In the genomic region with DNA sequence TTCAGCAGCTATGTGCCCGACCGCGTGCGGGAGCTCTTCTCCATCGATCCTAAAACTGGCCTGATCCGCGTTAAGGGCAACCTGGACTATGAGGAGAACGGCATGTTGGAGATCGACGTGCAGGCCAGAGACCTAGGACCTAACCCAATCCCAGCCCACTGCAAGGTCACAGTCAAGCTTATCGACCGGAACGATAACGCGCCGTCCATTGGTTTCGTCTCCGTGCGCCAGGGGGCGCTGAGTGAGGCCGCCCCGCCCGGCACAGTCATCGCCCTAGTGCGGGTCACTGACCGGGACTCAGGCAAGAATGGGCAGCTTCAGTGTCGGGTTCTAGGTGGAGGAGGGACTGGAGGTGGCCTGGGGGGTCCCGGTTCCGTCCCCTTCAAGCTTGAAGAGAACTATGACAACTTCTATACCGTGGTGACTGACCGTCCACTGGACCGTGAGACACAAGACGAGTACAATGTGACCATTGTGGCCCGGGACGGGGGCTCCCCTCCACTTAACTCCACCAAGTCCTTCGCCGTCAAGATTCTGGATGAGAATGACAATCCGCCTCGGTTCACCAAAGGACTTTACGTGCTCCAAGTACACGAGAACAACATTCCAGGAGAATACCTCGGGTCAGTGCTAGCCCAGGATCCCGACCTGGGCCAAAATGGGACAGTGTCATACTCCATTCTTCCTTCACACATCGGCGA, we compare ENCODE assay signal across 9 mouse cellular contexts. TPM values are rescaled to one million over a fixed set of nuclear protein-coding genes. Genes with fewer than 3 reads are reported as not detected.
DNase-seq lines count a peak whose midpoint lies in the region; ATAC-seq and TF ChIP-seq lines count a peak whose summit lies in the region.
"Had no signal": no experiment of that assay in that cellular context is flagged by ENCODE, and none has a peak within 500 bp of the region (broad histone marks: within the 10 kb centered on the region; RNA-seq: fewer than 3 reads in every experiment).

No protein-coding gene starts in this region.

- peaks cover 13% of the 10 kb centered on the region; the same call in 1 of the 2 replicates for H3K27me3 ChIP-seq in thymus, adult 2 months (ENCODE audit: control insufficient read depth, insufficient read depth, low read length)
- peaks cover 21% of the 10 kb centered on the region for H3K27me3 ChIP-seq in forebrain, embryonic 12.5 days
- H3K27me3 ChIP-seq in heart, embryonic 16.5 days (ENCODE audit: control insufficient read depth, insufficient read depth, low read length): peaks cover 24% of the 10 kb centered on the region
- H3K27me3 ChIP-seq in kidney, postnatal 0 days (ENCODE audit: insufficient read depth, low read length): peaks cover 33% of the 10 kb centered on the region
- peaks cover 66% of the 10 kb centered on the region for H3K27me3 ChIP-seq in liver, embryonic 12.5 days (replicated peaks)

- H3K9me3 ChIP-seq in forebrain, embryonic 12.5 days: no peaks in the 10 kb centered on the region
- H3K9me3 ChIP-seq in heart, embryonic 16.5 days (replicated peaks; ENCODE audit: control insufficient read depth, low read length): 0 out of 2 replicates have a peak, but pooled peaks cover 2% of the 10 kb centered on the region
- H3K9me3 ChIP-seq in kidney, postnatal 0 days (replicated peaks; ENCODE audit: low read length): no peaks in the 10 kb centered on the region
- no peaks in the 10 kb centered on the region for H3K9me3 ChIP-seq in liver, embryonic 12.5 days (replicated peaks)
- H3K9me3 ChIP-seq: liver, embryonic 15.5 days had no signal

- H3K36me3 ChIP-seq in thymus, adult 2 months (ENCODE audit: control insufficient read depth, insufficient read depth, low read length): no peaks in the 10 kb centered on the region
- H3K36me3 ChIP-seq in forebrain, embryonic 12.5 days (replicated peaks): no peaks in the 10 kb centered on the region
- H3K36me3 ChIP-seq in heart, embryonic 16.5 days (ENCODE audit: control insufficient read depth, insufficient read depth): no peaks in the 10 kb centered on the region
- no peaks in the 10 kb centered on the region for H3K36me3 ChIP-seq in kidney, postnatal 0 days (ENCODE audit: insufficient read depth, low read length)
- H3K36me3 ChIP-seq in liver, embryonic 12.5 days: no peaks in the 10 kb centered on the region
- H3K36me3 ChIP-seq: liver, embryonic 15.5 days had no signal

- no peak for TF ChIP-seq POLR2A in thymus, adult 2 months (IDR thresholded peaks at IDR 0.05; ENCODE audit: control insufficient read depth, extremely low read depth, insufficient read depth, low read length, poor library complexity)

- DNase-seq in thymus, adult 2 months: no peak
- DNase-seq in thymus, adult 18-20 months: no peak
- peak; percentile 52 for DNase-seq in kidney, postnatal 0 days (ENCODE audit: low spot score)
- DNase-seq in thymus, postnatal 0 days (ENCODE audit: low spot score): no peak

- no peak overlapping the region for H3K27ac ChIP-seq in thymus, adult 2 months (ENCODE audit: control insufficient read depth, insufficient read depth, low read length)
- no peak overlapping the region for H3K27ac ChIP-seq in forebrain, embryonic 12.5 days
- H3K27ac ChIP-seq in heart, embryonic 16.5 days (ENCODE audit: low read length): no peak overlapping the region
- H3K27ac ChIP-seq in kidney, postnatal 0 days: no peak overlapping the region
- no peak overlapping the region for H3K27ac ChIP-seq in liver, embryonic 12.5 days
- H3K27ac ChIP-seq: liver, embryonic 15.5 days had no signal

- TF ChIP-seq CTCF in thymus, adult 2 months (IDR thresholded peaks at IDR 0.05; ENCODE audit: borderline replicate concordance, control insufficient read depth, extremely low read depth, insufficient read depth, low read length, poor library complexity): 0 out of 2 replicates have a peak, but pooled peaks have one; percentile 35
- peak; percentile 69 for TF ChIP-seq CTCF in kidney, postnatal 0 days (IDR thresholded peaks at IDR 0.05; ENCODE audit: low read depth)

- peaks cover 9% of the 10 kb centered on the region for H3K4me1 ChIP-seq in thymus, adult 2 months (replicated peaks; ENCODE audit: control insufficient read depth, insufficient read depth, low read length)
- peaks cover 15% of the 10 kb centered on the region for H3K4me1 ChIP-seq in forebrain, embryonic 12.5 days
- peaks cover 14% of the 10 kb centered on the region for H3K4me1 ChIP-seq in heart, embryonic 16.5 days (ENCODE audit: control insufficient read depth, insufficient read depth, low read length)
- peaks cover 5% of the 10 kb centered on the region for H3K4me1 ChIP-seq in kidney, postnatal 0 days (replicated peaks; ENCODE audit: insufficient read depth, low read length)
- no peaks in the 10 kb centered on the region; the same call in 1 of the 2 replicates for H3K4me1 ChIP-seq in liver, embryonic 12.5 days

- no peak for ATAC-seq in forebrain, embryonic 12.5 days (ENCODE audit: low FRiP score)
- ATAC-seq in heart, embryonic 16.5 days (replicated peaks; ENCODE audit: extremely low read depth, insufficient read depth, low FRiP score): no peak
- 0 out of 2 replicates have a peak, but pooled peaks have one; percentile 26 for ATAC-seq in kidney, postnatal 0 days (replicated peaks; ENCODE audit: low FRiP score, low read depth)
- no peak for ATAC-seq in liver, embryonic 12.5 days
- ATAC-seq in monocyte, adult 5-6 weeks (replicated peaks; ENCODE audit: insufficient number of reproducible peaks, low FRiP score, low TSS enrichment, poor library complexity, severe bottlenecking): peak; percentile 30; the same call in 1 of the 2 replicates

- 14% methylated on average over 45 of the region's 45 CpGs for WGBS in thymus, adult 2 months
- WGBS in forebrain, embryonic 12.5 days: 5% methylated on average over 45 of the region's 45 CpGs
- 9% methylated on average over 45 of the region's 45 CpGs for WGBS in heart, embryonic 16.5 days
- 7% methylated on average over 45 of the region's 45 CpGs for WGBS in kidney, postnatal 0 days
- 8% methylated on average over 45 of the region's 45 CpGs for WGBS in liver, embryonic 12.5 days (ENCODE audit: insufficient replicate concordance)

- H3K4me3 ChIP-seq in thymus, adult 2 months (ENCODE audit: control insufficient read depth, insufficient read depth, low read length): peak overlapping the region; percentile 7; the same call in 1 of the 2 replicates
- H3K4me3 ChIP-seq in forebrain, embryonic 12.5 days (replicated peaks): peak overlapping the region; percentile 55
- peak overlapping the region; percentile 68 for H3K4me3 ChIP-seq in heart, embryonic 16.5 days (ENCODE audit: low read length)
- H3K4me3 ChIP-seq in kidney, postnatal 0 days (replicated peaks; ENCODE audit: low read depth, low read length): peak overlapping the region; percentile 52
- peak overlapping the region; percentile 29 for H3K4me3 ChIP-seq in liver, embryonic 12.5 days

- H3K9ac ChIP-seq in forebrain, embryonic 12.5 days: peak overlapping the region; percentile 62; the same call in 1 of the 2 replicates
- H3K9ac ChIP-seq in heart, embryonic 16.5 days (ENCODE audit: low read length): peak overlapping the region; percentile 62; the same call in 1 of the 2 replicates
- H3K9ac ChIP-seq in kidney, postnatal 0 days (ENCODE audit: low read depth, low read length): 0 out of 2 replicates have a peak overlapping the region, but pooled peaks have one; percentile 8
- no peak overlapping the region for H3K9ac ChIP-seq in liver, embryonic 12.5 days
- H3K9ac ChIP-seq: liver, embryonic 15.5 days had no signal

- H3K4me2 ChIP-seq in forebrain, embryonic 12.5 days: peak overlapping the region; percentile 92
- H3K4me2 ChIP-seq in heart, embryonic 16.5 days (ENCODE audit: low read depth, low read length): peak overlapping the region; percentile 97
- H3K4me2 ChIP-seq in kidney, postnatal 0 days (ENCODE audit: low read length): peak overlapping the region; percentile 80
- H3K4me2 ChIP-seq in liver, embryonic 12.5 days: peak overlapping the region; percentile 70

RNA-seq across cellular contexts. Expression of gene Pcdh17, which starts 3.7 kb away (rescaled TPM):
- 0.63 and 0.70 TPM in 2 replicates for polyA plus RNA-seq in thymus, adult 2 months (2012; rRNA removed)
- 8.3 and 8.9 TPM in 2 replicates for polyA plus RNA-seq in forebrain, embryonic 12.5 days (2016; fragmentation: Nextera tagmentation; extraction: Ambion mirVana)
- polyA plus RNA-seq in heart, embryonic 16.5 days (2015; fragmentation: Nextera tagmentation; extraction: Ambion mirVana): 3.3 and 4.4 TPM in 2 replicates
- 6.7 and 6.8 TPM in 2 replicates for polyA plus RNA-seq in kidney, postnatal 0 days (2015; fragmentation: Nextera tagmentation; extraction: Ambion mirVana)
- polyA plus RNA-seq in liver, embryonic 12.5 days (2016; fragmentation: Nextera tagmentation; extraction: Ambion mirVana): 1.4 TPM in 2 replicates
- total RNA-seq in monocyte, adult 5-6 weeks (2017): under 0.01 TPM in 1 of 3 replicates, not detected in the others
- 0.75 and 0.83 TPM in 2 replicates for polyA plus RNA-seq in thymus, postnatal 0 days (2015; fragmentation: Nextera tagmentation; extraction: Ambion mirVana)

Comparison
In these comparisons a context has a peak if more than half of its experiments do, and no peak if none do; other contexts are left out.
1. H3K4me3 ChIP-seq: peak in every context shown above with its lines; median percentile 68 in heart, embryonic 16.5 days; 55 in forebrain, embryonic 12.5 days; 52 in kidney, postnatal 0 days; 29 in liver, embryonic 12.5 days; 7 in thymus, adult 2 months.
2. ATAC-seq: peak in kidney, postnatal 0 days (single experiment) and monocyte, adult 5-6 weeks (single experiment); none in forebrain, embryonic 12.5 days (single experiment), heart, embryonic 16.5 days (single experiment) and liver, embryonic 12.5 days (single experiment).
3. Peak in every context shown above with its lines, with median percentiles within 50 percentile points of each other: H3K4me2 ChIP-seq.